Mouse (Mus musculus) testis, adult 2 months (tissue): ENCODE results near the gene Zmynd10.
"Not testable (repeated sequence)": the region's sequence is repeated elsewhere in the genome, so short reads cannot be mapped to it uniquely, and the experiment has no call there.

Experiments
- CTCF ChIP-seq: fragments of 200-500 bp; IDR thresholded peaks from 2 replicates; pipeline ENCODE4 v1.5.1; 2012; ENCODE audit warnings: low read depth, mild to moderate bottlenecking, inconsistent platforms, low read length, moderate library complexity; ENCODE audit not compliant: control insufficient read depth, insufficient read depth, insufficient replicate concordance
- POLR2A ChIP-seq: fragments of 200-500 bp; IDR thresholded peaks from 2 replicates; pipeline ENCODE4 v1.6.1; 2012; ENCODE audit warnings: low read depth, mild to moderate bottlenecking, inconsistent platforms, low read length, moderate library complexity; ENCODE audit not compliant: control insufficient read depth

GRCm38 (mm10) chr9:107573774-107574173, 26.7 kb downstream of the Zmynd10 start:
- not testable (repeated sequence) for TF ChIP-seq POLR2A, CTCF
